Mouse (Mus musculus) neural tube, embryonic 14.5 days (tissue): ENCODE measurements around the gene Prss54. TPM values are rescaled to one million over a fixed set of nuclear protein-coding genes. Genes with fewer than 3 reads are reported as not detected.
A peak's percentile ranks its signal among the peaks of the same experiment; 100 is the strongest.

Experiments used
- ATAC-seq: fragments of 200-750 bp; cut with Nextera tagmentation; 2 replicates; pipeline ENCODE4 v1.8.0; 2017; ENCODE audit warnings: low read depth, mild to moderate bottlenecking, moderate TSS enrichment, moderate library complexity
- H3K27ac ChIP-seq: fragments of 300-500 bp; sonication (generic); 2 replicates; pipeline ENCODE4 v1.5.1; 2014; ENCODE audit warnings: low read depth, mild to moderate bottlenecking, control low read depth, low read length, moderate library complexity, mixed read lengths
- H3K27me3 ChIP-seq: fragments of 300-500 bp; sonication (generic); 2 replicates; pipeline ENCODE4 v1.6.1; 2014; ENCODE audit warnings: low read length; ENCODE audit not compliant: control insufficient read depth, insufficient read depth
- H3K36me3 ChIP-seq: fragments of 300-500 bp; sonication (generic); 2 replicates; pipeline ENCODE4 v1.6.1; 2014; ENCODE audit warnings: low read length, mixed read lengths; ENCODE audit not compliant: control insufficient read depth, insufficient read depth
- H3K4me1 ChIP-seq: fragments of 300-500 bp; sonication (generic); 2 replicates; pipeline ENCODE4 v1.6.1; 2014; ENCODE audit warnings: low read length; ENCODE audit not compliant: control insufficient read depth, insufficient read depth
- H3K4me2 ChIP-seq: fragments of 300-500 bp; sonication (generic); 2 replicates; pipeline ENCODE4 v1.6.1; 2014; ENCODE audit warnings: mild to moderate bottlenecking, low read depth, low read length, control low read depth
- H3K4me3 ChIP-seq: fragments of 300-500 bp; sonication (generic); 2 replicates; pipeline ENCODE4 v1.5.1; 2014; ENCODE audit warnings: low read depth, low read length, control low read depth, mixed read lengths
- H3K9ac ChIP-seq: fragments of 300-500 bp; sonication (generic); replicated peaks from 2 replicates; pipeline ENCODE4 v1.6.1; 2014; ENCODE audit warnings: low read depth, mild to moderate bottlenecking, control low read depth, low read length, mixed read lengths
- H3K9me3 ChIP-seq: fragments of 300-500 bp; sonication (generic); 2 replicates; pipeline ENCODE4 v1.6.1; 2016; ENCODE audit warnings: low read length; ENCODE audit not compliant: control insufficient read depth
- WGBS: fragments of 180-500 bp; shearing (Covaris S2); extraction: QIAGEN DNeasy Blood & Tissue Kit; methylation state at CpG from one replicate; pipeline ENCODE4 v1.1.7; 2014; 5-methylcytosine and 5-hydroxymethylcytosine counted together
- polyA plus RNA-seq: library from polyadenylated mRNA; unstranded; fragments of >200 nt; fragmentation: Nextera tagmentation; extraction: Ambion mirVana; gene quantifications from 2 replicates; pipeline ENCODE4 v1.2.1, GENCODE M21; 2014

Gene Prss54
- polyA plus RNA-seq, 1 experiment from 2014 or later = not detected

GRCm38 (mm10) chr8:95573146-95573545 is 3.0 kb downstream of the Prss54 start:
- no peak overlapping the region for H3K4me2 ChIP-seq
- ATAC-seq = no peak
- 92% methylated on average over 5 of the region's 5 CpGs for WGBS
- H3K4me3 ChIP-seq = no peak overlapping the region
- H3K4me1 ChIP-seq = no peaks in the 10 kb centered on the region
- no peaks in the 10 kb centered on the region for H3K36me3 ChIP-seq
- no peaks in the 10 kb centered on the region for H3K9me3 ChIP-seq
- H3K27me3 ChIP-seq = no peaks in the 10 kb centered on the region
- H3K27ac ChIP-seq = no peak overlapping the region
- H3K9ac ChIP-seq = no peak overlapping the region

GRCm38 (mm10) chr8:95566809-95567208 is 9.3 kb downstream of the Prss54 start:
- Histone ChIP-seq H3K9ac (no peak overlapping the region), H3K4me1 (no peaks in the 10 kb centered on the region), H3K27ac (no peak overlapping the region), H3K4me3 (no peak overlapping the region), H3K36me3 (no peaks in the 10 kb centered on the region), H3K9me3 (no peaks in the 10 kb centered on the region), H3K27me3 (no peaks in the 10 kb centered on the region), H3K4me2 (no peak overlapping the region)
- no peak for ATAC-seq
- WGBS = 78% methylated on average over 6 of the region's 6 CpGs

- H3K4me2 ChIP-seq = no peak overlapping the region
- H3K36me3 ChIP-seq = no peaks in the 10 kb centered on the region
- ATAC-seq = no peak
- no peak overlapping the region for H3K27ac ChIP-seq
- no peak overlapping the region for H3K4me3 ChIP-seq
- no peaks in the 10 kb centered on the region for H3K4me1 ChIP-seq
- H3K9ac ChIP-seq = no peak overlapping the region
- WGBS = 76% methylated on average over 4 of the region's 4 CpGs
- H3K9me3 ChIP-seq = no peaks in the 10 kb centered on the region
- H3K27me3 ChIP-seq = no peaks in the 10 kb centered on the region
Observed at GRCm38 (mm10) chr8:95566217-95566616, 9.9 kb downstream of the Prss54 start.

GRCm38 (mm10) chr8:95555963-95556362 is 20.2 kb downstream of the Prss54 start:
- Histone ChIP-seq H3K27me3 (no peaks in the 10 kb centered on the region), H3K9me3 (no peaks in the 10 kb centered on the region), H3K36me3 (no peaks in the 10 kb centered on the region), H3K27ac (no peak overlapping the region), H3K9ac (no peak overlapping the region), H3K4me3 (no peak overlapping the region), H3K4me1 (no peaks in the 10 kb centered on the region), H3K4me2 (no peak overlapping the region)
- 91% methylated on average over 2 of the region's 2 CpGs for WGBS
- ATAC-seq = no peak

GRCm38 (mm10) chr8:95551577-95551976 is 24.6 kb downstream of the Prss54 start:
- H3K27ac ChIP-seq = no peak overlapping the region
- H3K4me3 ChIP-seq = no peak overlapping the region
- ATAC-seq = no peak
- no peak overlapping the region for H3K4me2 ChIP-seq
- 73% methylated on average over 4 of the region's 4 CpGs for WGBS
- no peaks in the 10 kb centered on the region for H3K36me3 ChIP-seq
- no peaks in the 10 kb centered on the region for H3K27me3 ChIP-seq
- no peak overlapping the region for H3K9ac ChIP-seq
- H3K9me3 ChIP-seq = no peaks in the 10 kb centered on the region
- H3K4me1 ChIP-seq = peaks cover 8% of the 10 kb centered on the region

- Histone ChIP-seq H3K4me1 (peaks cover 10% of the 10 kb centered on the region), H3K4me2 (no peak overlapping the region), H3K27ac (peak overlapping the region; percentile 55), H3K9ac (no peak overlapping the region), H3K27me3 (no peaks in the 10 kb centered on the region), H3K4me3 (no peak overlapping the region), H3K36me3 (no peaks in the 10 kb centered on the region), H3K9me3 (no peaks in the 10 kb centered on the region)
- peak; percentile 84 for ATAC-seq
- WGBS = 47% methylated on average over 16 of the region's 16 CpGs
Observed at GRCm38 (mm10) chr8:95549871-95550829, 26.0 kb downstream of the Prss54 start.

GRCm38 (mm10) chr8:95547931-95548330 is 28.2 kb downstream of the Prss54 start:
- Histone ChIP-seq H3K27me3 (no peaks in the 10 kb centered on the region), H3K9me3 (no peaks in the 10 kb centered on the region), H3K27ac (no peak overlapping the region), H3K4me3 (no peak overlapping the region), H3K4me2 (no peak overlapping the region), H3K9ac (no peak overlapping the region), H3K4me1 (peaks cover 10% of the 10 kb centered on the region), H3K36me3 (no peaks in the 10 kb centered on the region)
- WGBS = 73% methylated on average over 8 of the region's 8 CpGs
- no peak for ATAC-seq

GRCm38 (mm10) chr8:95546986-95547385 is 29.2 kb downstream of the Prss54 start:
- no peak for ATAC-seq
- H3K27me3 ChIP-seq = no peaks in the 10 kb centered on the region
- H3K36me3 ChIP-seq = no peaks in the 10 kb centered on the region
- no peak overlapping the region for H3K9ac ChIP-seq
- no peak overlapping the region for H3K27ac ChIP-seq
- H3K4me2 ChIP-seq = no peak overlapping the region
- no peak overlapping the region for H3K4me3 ChIP-seq
- WGBS = 85% methylated on average over 4 of the region's 4 CpGs
- no peaks in the 10 kb centered on the region for H3K9me3 ChIP-seq
- H3K4me1 ChIP-seq = peaks cover 10% of the 10 kb centered on the region

GRCm38 (mm10) chr8:95545815-95546214 is 30.3 kb downstream of the Prss54 start:
- H3K4me2 ChIP-seq = no peak overlapping the region
- no peak overlapping the region for H3K4me3 ChIP-seq
- WGBS = 87% methylated on average over 14 of the region's 17 CpGs
- no peak overlapping the region for H3K27ac ChIP-seq
- H3K9me3 ChIP-seq = no peaks in the 10 kb centered on the region
- H3K4me1 ChIP-seq = peaks cover 10% of the 10 kb centered on the region
- H3K27me3 ChIP-seq = no peaks in the 10 kb centered on the region
- H3K36me3 ChIP-seq = no peaks in the 10 kb centered on the region
- H3K9ac ChIP-seq = no peak overlapping the region
- ATAC-seq = no peak
